Mouse (Mus musculus): ENCODE measurements around the gene Ccdc107. TPM values are rescaled to one million over a fixed set of nuclear protein-coding genes. Genes with fewer than 3 reads are reported as not detected.

Gene Ccdc107
- 50.3 and 54.3 TPM in 2 replicates for polyA plus RNA-seq (2014; fragmentation: Nextera tagmentation; extraction: Ambion mirVana)

- peaks cover 10% of the 10 kb centered on the region; the same call in 1 of the 2 replicates for H3K4me1 ChIP-seq (replicated peaks; ENCODE audit: control insufficient read depth, insufficient read depth, low read length)
- ATAC-seq (replicated peaks; ENCODE audit: low FRiP score) (peak; percentile 97), DNase-seq (ENCODE audit: low spot score) (peak; percentile 95)
- peak within 1 kb of the TSS; percentile 74 for H3K27ac ChIP-seq (ENCODE audit: low read depth, low read length)
- H3K4me3 ChIP-seq (ENCODE audit: low read depth, low read length), result peak within 1 kb of the TSS; percentile 69
- peak within 1 kb of the TSS; percentile 62 for H3K4me2 ChIP-seq (ENCODE audit: low read depth, low read length, severe bottlenecking)
- no peaks in the 10 kb centered on the region; the same call in 1 of the 2 replicates for H3K27me3 ChIP-seq (ENCODE audit: control insufficient read depth, insufficient read depth, low read length)
- no peaks in the 10 kb centered on the region for H3K9me3 ChIP-seq (ENCODE audit: control insufficient read depth, low read length)
- H3K9ac ChIP-seq (ENCODE audit: low read length), result peak within 1 kb of the TSS; percentile 77
- under 1% methylated on average over 25 of the region's 25 CpGs for WGBS
- peaks cover 2% of the 10 kb centered on the region; the same call in 1 of the 2 replicates for H3K36me3 ChIP-seq (ENCODE audit: control insufficient read depth, insufficient read depth, low read length)
Observed at GRCm38 (mm10) chr4:43492821-43493185, at the start of gene Ccdc107. Gene Ccdc107, plus strand, starts transcription at chr4:43492900.

- peak overlapping the region; percentile 95 for H3K4me3 ChIP-seq (ENCODE audit: low read depth, low read length)
- H3K9ac ChIP-seq (ENCODE audit: low read length), result peak overlapping the region; percentile 94
- H3K4me1 ChIP-seq (replicated peaks; ENCODE audit: control insufficient read depth, insufficient read depth, low read length), result peaks cover 1% of the 10 kb centered on the region; the same call in 1 of the 2 replicates
- H3K9me3 ChIP-seq (ENCODE audit: control insufficient read depth, low read length), result no peaks in the 10 kb centered on the region
- DNase-seq (ENCODE audit: low spot score) (peak; percentile 66), ATAC-seq (replicated peaks; ENCODE audit: low FRiP score) (peak; percentile 11; the same call in 1 of the 2 replicates)
- 2% methylated on average over 28 of the region's 28 CpGs for WGBS
- H3K27ac ChIP-seq (ENCODE audit: low read depth, low read length), result peak overlapping the region; percentile 85
- H3K36me3 ChIP-seq (ENCODE audit: control insufficient read depth, insufficient read depth, low read length), result peaks cover 2% of the 10 kb centered on the region; the same call in 1 of the 2 replicates
- H3K4me2 ChIP-seq (ENCODE audit: low read depth, low read length, severe bottlenecking), result peak overlapping the region; percentile 95
- H3K27me3 ChIP-seq (ENCODE audit: control insufficient read depth, insufficient read depth, low read length), result no peaks in the 10 kb centered on the region
Observed at GRCm38 (mm10) chr4:43443511-43443910, 49.2 kb upstream of the Ccdc107 start.

GRCm38 (mm10) chr4:43447251-43447650 lies 45.4 kb upstream of the Ccdc107 start:
- DNase-seq (ENCODE audit: low spot score), result no peak
- no peak overlapping the region for H3K9ac ChIP-seq (ENCODE audit: low read length)
- no peak overlapping the region for H3K27ac ChIP-seq (ENCODE audit: low read depth, low read length)
- H3K4me2 ChIP-seq (ENCODE audit: low read depth, low read length, severe bottlenecking), result no peak overlapping the region
- ATAC-seq (replicated peaks; ENCODE audit: low FRiP score), result no peak
- H3K36me3 ChIP-seq (ENCODE audit: control insufficient read depth, insufficient read depth, low read length), result peaks cover 2% of the 10 kb centered on the region; the same call in 1 of the 2 replicates
- no peak overlapping the region for H3K4me3 ChIP-seq (ENCODE audit: low read depth, low read length)
- no peaks in the 10 kb centered on the region for H3K9me3 ChIP-seq (ENCODE audit: control insufficient read depth, low read length)
- 90% methylated on average over 13 of the region's 13 CpGs for WGBS
- H3K27me3 ChIP-seq (ENCODE audit: control insufficient read depth, insufficient read depth, low read length), result no peaks in the 10 kb centered on the region
- H3K4me1 ChIP-seq (replicated peaks; ENCODE audit: control insufficient read depth, insufficient read depth, low read length), result peaks cover 1% of the 10 kb centered on the region; the same call in 1 of the 2 replicates

- WGBS, result 92% methylated on average over 3 of the region's 3 CpGs
- Histone ChIP-seq H3K27me3 (ENCODE audit: control insufficient read depth, insufficient read depth, low read length) (no peaks in the 10 kb centered on the region), H3K27ac (ENCODE audit: low read depth, low read length) (no peak overlapping the region), H3K4me2 (ENCODE audit: low read depth, low read length, severe bottlenecking) (no peak overlapping the region), H3K36me3 (ENCODE audit: control insufficient read depth, insufficient read depth, low read length) (peaks cover 2% of the 10 kb centered on the region; the same call in 1 of the 2 replicates), H3K4me3 (ENCODE audit: low read depth, low read length) (no peak overlapping the region), H3K9me3 (ENCODE audit: control insufficient read depth, low read length) (no peaks in the 10 kb centered on the region), H3K4me1 (replicated peaks; ENCODE audit: control insufficient read depth, insufficient read depth, low read length) (peaks cover 6% of the 10 kb centered on the region; the same call in 1 of the 2 replicates), H3K9ac (ENCODE audit: low read length) (no peak overlapping the region)
- no peak for DNase-seq (ENCODE audit: low spot score)
- no peak for ATAC-seq (replicated peaks; ENCODE audit: low FRiP score)
Observed at GRCm38 (mm10) chr4:43448554-43448953, 44.1 kb upstream of the Ccdc107 start.

DNA sequence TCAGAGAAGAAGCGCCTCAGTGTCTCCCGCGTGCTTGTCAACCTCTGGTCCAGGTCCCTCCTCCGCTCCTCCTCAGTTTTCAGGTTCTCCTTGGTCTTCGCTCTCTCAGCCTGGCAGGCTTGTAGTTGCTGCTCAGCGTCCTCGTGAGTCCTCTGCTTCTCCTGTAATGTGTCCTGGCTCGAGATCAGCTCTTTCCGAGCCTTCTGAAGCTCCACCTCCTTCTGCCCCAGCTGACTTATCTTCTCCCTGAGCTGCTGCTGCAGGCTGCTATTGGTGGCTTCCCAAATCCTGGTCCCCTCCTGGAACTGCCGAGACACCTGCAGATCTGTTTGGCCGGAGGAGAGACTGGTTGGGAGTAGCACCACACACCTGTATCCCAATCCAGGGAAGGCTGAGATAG lies 40.4 kb upstream of the Ccdc107 start:
- ATAC-seq (replicated peaks; ENCODE audit: low FRiP score) (no peak), DNase-seq (ENCODE audit: low spot score) (no peak)
- 0 out of 2 replicates have a peak, but pooled peaks cover 2% of the 10 kb centered on the region for H3K27me3 ChIP-seq (ENCODE audit: control insufficient read depth, insufficient read depth, low read length)
- peaks cover 2% of the 10 kb centered on the region; the same call in 1 of the 2 replicates for H3K36me3 ChIP-seq (ENCODE audit: control insufficient read depth, insufficient read depth, low read length)
- H3K27ac ChIP-seq (ENCODE audit: low read depth, low read length), result no peak overlapping the region
- peaks cover 6% of the 10 kb centered on the region; the same call in 1 of the 2 replicates for H3K4me1 ChIP-seq (replicated peaks; ENCODE audit: control insufficient read depth, insufficient read depth, low read length)
- H3K9me3 ChIP-seq (ENCODE audit: control insufficient read depth, low read length), result no peaks in the 10 kb centered on the region
- WGBS, result 64% methylated on average over 11 of the region's 11 CpGs
- no peak overlapping the region for H3K4me3 ChIP-seq (ENCODE audit: low read depth, low read length)
- H3K4me2 ChIP-seq (ENCODE audit: low read depth, low read length, severe bottlenecking), result no peak overlapping the region
- H3K9ac ChIP-seq (ENCODE audit: low read length), result no peak overlapping the region

GRCm38 (mm10) chr4:43453413-43453812 lies 39.3 kb upstream of the Ccdc107 start:
- H3K4me3 ChIP-seq (ENCODE audit: low read depth, low read length), result peak overlapping the region; percentile 15
- H3K4me1 ChIP-seq (replicated peaks; ENCODE audit: control insufficient read depth, insufficient read depth, low read length), result peaks cover 6% of the 10 kb centered on the region; the same call in 1 of the 2 replicates
- ATAC-seq (replicated peaks; ENCODE audit: low FRiP score) (no peak), DNase-seq (ENCODE audit: low spot score) (no peak)
- no peaks in the 10 kb centered on the region for H3K9me3 ChIP-seq (ENCODE audit: control insufficient read depth, low read length)
- WGBS, result under 1% methylated on average over 17 of the region's 18 CpGs
- peak overlapping the region; percentile 47 for H3K4me2 ChIP-seq (ENCODE audit: low read depth, low read length, severe bottlenecking)
- H3K27me3 ChIP-seq (ENCODE audit: control insufficient read depth, insufficient read depth, low read length), result 0 out of 2 replicates have a peak, but pooled peaks cover 2% of the 10 kb centered on the region
- H3K9ac ChIP-seq (ENCODE audit: low read length), result peak overlapping the region; percentile 45
- H3K36me3 ChIP-seq (ENCODE audit: control insufficient read depth, insufficient read depth, low read length), result no peaks in the 10 kb centered on the region
- no peak overlapping the region for H3K27ac ChIP-seq (ENCODE audit: low read depth, low read length)

DNA sequence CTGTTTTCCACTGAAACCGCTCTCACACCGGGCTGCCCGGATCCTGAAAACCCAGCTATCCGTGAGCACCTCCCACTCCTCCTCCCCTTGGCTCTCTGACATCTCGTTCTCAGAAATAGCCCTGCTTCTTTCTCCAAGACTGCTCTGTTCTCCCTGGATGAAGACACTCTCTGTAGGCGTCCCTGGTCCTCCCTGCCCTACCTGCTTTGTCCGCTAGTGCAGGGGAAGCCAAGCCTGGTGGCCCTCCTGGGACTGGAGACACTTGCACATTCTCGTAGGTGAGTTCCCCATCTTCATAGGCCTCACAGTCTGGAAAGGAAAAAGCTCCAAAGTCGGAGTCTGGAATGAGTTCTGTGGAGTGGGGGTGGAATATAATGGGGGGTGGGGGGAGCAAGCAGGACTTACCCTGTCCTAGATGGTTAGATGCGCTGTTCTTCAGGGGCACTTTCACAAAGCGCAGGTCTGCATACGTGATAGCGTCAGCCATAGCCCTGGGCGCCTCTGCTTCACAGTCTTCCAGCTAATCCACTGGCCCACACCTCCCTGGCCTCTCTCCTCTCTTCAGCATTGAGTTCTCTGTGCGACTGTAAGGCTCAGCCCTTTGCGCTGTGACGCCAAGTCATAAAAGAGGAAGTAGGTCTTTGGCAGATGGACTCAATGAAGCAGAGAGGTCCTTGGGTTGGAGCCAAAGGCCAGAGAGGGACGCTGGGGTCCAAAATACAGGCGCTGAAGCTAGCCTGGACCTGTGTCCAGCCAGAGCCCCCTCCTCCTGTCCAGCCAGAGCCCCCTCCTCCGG lies 38.5 kb upstream of the Ccdc107 start, which contains the start of gene Cd72:
Gene Cd72 (minus strand): TSS at position 588 of the 796 bp plus-strand sequence.
- 33% methylated on average over 20 of the region's 20 CpGs for WGBS
- peaks cover 6% of the 10 kb centered on the region; the same call in 1 of the 2 replicates for H3K4me1 ChIP-seq (replicated peaks; ENCODE audit: control insufficient read depth, insufficient read depth, low read length)
- H3K36me3 ChIP-seq (ENCODE audit: control insufficient read depth, insufficient read depth, low read length), result no peaks in the 10 kb centered on the region
- H3K4me3 ChIP-seq (ENCODE audit: low read depth, low read length), result peak within 1 kb of the TSS; percentile 15
- no peak for DNase-seq (ENCODE audit: low spot score)
- no peaks in the 10 kb centered on the region for H3K9me3 ChIP-seq (ENCODE audit: control insufficient read depth, low read length)
- ATAC-seq (replicated peaks; ENCODE audit: low FRiP score), result no peak
- no peak within 1 kb of the TSS for H3K27ac ChIP-seq (ENCODE audit: low read depth, low read length)
- H3K27me3 ChIP-seq (ENCODE audit: control insufficient read depth, insufficient read depth, low read length), result 0 out of 2 replicates have a peak, but pooled peaks cover 2% of the 10 kb centered on the region
- peak within 1 kb of the TSS; percentile 47 for H3K4me2 ChIP-seq (ENCODE audit: low read depth, low read length, severe bottlenecking)
- H3K9ac ChIP-seq (ENCODE audit: low read length), result peak within 1 kb of the TSS; percentile 45

GRCm38 (mm10) chr4:43456470-43456869 lies 36.2 kb upstream of the Ccdc107 start:
- DNase-seq (ENCODE audit: low spot score) (no peak), ATAC-seq (replicated peaks; ENCODE audit: low FRiP score) (no peak)
- H3K27me3 ChIP-seq (ENCODE audit: control insufficient read depth, insufficient read depth, low read length), result 0 out of 2 replicates have a peak, but pooled peaks cover 2% of the 10 kb centered on the region
- H3K27ac ChIP-seq (ENCODE audit: low read depth, low read length), result no peak overlapping the region
- H3K4me3 ChIP-seq (ENCODE audit: low read depth, low read length), result no peak overlapping the region
- no peaks in the 10 kb centered on the region for H3K9me3 ChIP-seq (ENCODE audit: control insufficient read depth, low read length)
- no peaks in the 10 kb centered on the region for H3K36me3 ChIP-seq (ENCODE audit: control insufficient read depth, insufficient read depth, low read length)
- no peak overlapping the region for H3K9ac ChIP-seq (ENCODE audit: low read length)
- H3K4me2 ChIP-seq (ENCODE audit: low read depth, low read length, severe bottlenecking), result no peak overlapping the region
- peaks cover 6% of the 10 kb centered on the region; the same call in 1 of the 2 replicates for H3K4me1 ChIP-seq (replicated peaks; ENCODE audit: control insufficient read depth, insufficient read depth, low read length)
- 23% methylated on average over 4 of the region's 4 CpGs for WGBS
